Mouse (Mus musculus) mesoderm, embryonic 11.5 days (tissue): ENCODE measurements around the gene Gpr87.

Experiments
- DNase-seq: peaks from one replicate; pipeline ENCODE4 v3.0.0-alpha.2; 2012; ENCODE audit warnings: low read depth, low spot score

Gene Gpr87

DNA sequence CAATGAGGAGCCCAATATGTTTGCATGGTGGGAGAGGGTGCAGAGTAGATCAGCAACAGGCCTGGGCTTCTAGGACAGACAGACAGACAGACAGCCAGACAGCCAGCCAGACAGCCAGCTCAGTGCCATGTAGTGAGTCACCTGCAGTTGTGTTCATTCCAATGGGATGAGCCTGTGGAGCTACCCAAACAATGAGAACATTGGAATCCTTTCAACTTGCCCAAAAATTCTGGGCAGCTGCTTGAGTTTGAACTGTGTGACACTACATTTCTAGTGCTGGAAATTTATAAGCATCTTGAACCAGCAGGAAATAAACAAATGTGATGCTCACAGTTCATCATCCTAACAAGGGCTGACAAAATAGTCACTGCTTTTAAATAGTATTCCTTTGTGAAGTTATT lies 55.3 kb downstream of the Gpr87 start:
- DNase-seq, result no peak

DNA sequence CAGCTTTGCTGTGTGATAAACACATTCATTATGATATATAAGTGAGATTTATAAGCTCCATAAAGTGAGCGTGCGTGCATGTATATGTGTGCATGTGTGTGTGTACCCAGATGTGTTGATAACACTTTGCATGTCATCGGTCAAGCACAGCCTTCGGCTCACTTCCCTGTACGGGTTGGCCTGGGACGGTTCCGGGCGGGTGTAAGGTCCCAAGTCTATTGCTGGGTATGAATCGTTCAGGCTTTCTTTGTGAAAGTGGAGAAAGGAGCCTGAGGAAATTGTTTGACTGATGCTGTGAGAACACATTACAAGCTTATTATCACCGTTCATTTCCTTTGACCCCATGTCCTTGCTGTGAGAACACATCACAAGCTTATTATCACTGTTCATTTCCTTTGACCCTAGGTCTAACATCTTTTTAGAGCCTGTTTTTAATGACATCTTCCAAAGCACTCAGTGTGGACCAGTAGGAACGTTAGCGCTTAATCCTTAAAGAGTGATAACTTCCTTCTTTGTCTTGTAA lies 55.9 kb downstream of the Gpr87 start:
- DNase-seq, result no peak

GRCm38 (mm10) chr3:59135911-59136653 lies 58.8 kb downstream of the Gpr87 start:
- no peak for DNase-seq

- no peak for DNase-seq
Measured at GRCm38 (mm10) chr3:59133189-59133588, 61.7 kb downstream of the Gpr87 start.

- DNase-seq, result no peak
Measured at GRCm38 (mm10) chr3:59131966-59132365, 62.9 kb downstream of the Gpr87 start.

DNA sequence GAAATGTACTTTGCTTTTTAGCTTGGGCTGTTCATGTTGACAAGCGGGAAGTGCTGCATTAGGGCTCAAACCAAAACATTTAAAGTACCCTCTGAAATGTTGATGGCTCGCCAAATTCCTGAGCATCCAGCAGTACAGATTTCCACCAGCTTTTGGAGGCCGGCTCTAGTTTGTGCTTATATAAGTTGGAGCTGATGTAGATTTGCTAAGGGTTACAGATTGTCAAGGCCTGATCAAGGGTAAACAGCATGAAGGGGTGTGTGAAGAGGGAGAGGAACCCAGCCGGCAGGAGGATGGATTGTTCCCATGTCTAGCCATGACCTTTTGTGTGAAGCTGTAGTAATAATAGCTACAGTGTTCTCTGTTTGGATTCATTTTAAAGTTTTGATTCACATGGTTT lies 63.8 kb downstream of the Gpr87 start:
- no peak for DNase-seq

- DNase-seq, result no peak
Measured at GRCm38 (mm10) chr3:59130431-59130830, 64.5 kb downstream of the Gpr87 start.

- DNase-seq, result no peak
Measured at GRCm38 (mm10) chr3:59129547-59129946, 65.4 kb downstream of the Gpr87 start.
